Mouse (Mus musculus) intestine, postnatal 0 days (tissue): ENCODE results near the gene Retnla. TPM values are rescaled to one million over a fixed set of nuclear protein-coding genes. Genes with fewer than 3 reads are reported as not detected.

Experiments used
- ATAC-seq: fragments of 200-750 bp; cut with Nextera tagmentation; 2 replicates; pipeline ENCODE4 v1.8.0; 2017; ENCODE audit warnings: mild to moderate bottlenecking, moderate TSS enrichment, moderate library complexity
- H3K27ac ChIP-seq: fragments of 300-500 bp; sonication (generic); 2 replicates; pipeline ENCODE4 v1.5.1; 2014; ENCODE audit warnings: mild to moderate bottlenecking, low read depth, low read length, moderate library complexity
- H3K27me3 ChIP-seq: fragments of 300-500 bp; sonication (generic); replicated peaks from 2 replicates; pipeline ENCODE4 v1.6.1; 2014; ENCODE audit warnings: low read length, mixed read lengths; ENCODE audit not compliant: control insufficient read depth, insufficient read depth
- H3K36me3 ChIP-seq: fragments of 300-500 bp; sonication (generic); 2 replicates; pipeline ENCODE4 v1.6.1; 2014; ENCODE audit warnings: mild to moderate bottlenecking, moderate library complexity; ENCODE audit not compliant: control insufficient read depth, insufficient read depth
- H3K4me1 ChIP-seq: fragments of 300-500 bp; sonication (generic); replicated peaks from 2 replicates; pipeline ENCODE4 v1.6.1; 2014; ENCODE audit warnings: antibody characterized with exemption, low read length, mixed read lengths; ENCODE audit not compliant: control insufficient read depth, insufficient read depth
- H3K4me2 ChIP-seq: fragments of 300-500 bp; sonication (generic); replicated peaks from 2 replicates; pipeline ENCODE4 v1.6.1; 2014; ENCODE audit warnings: low read depth, mild to moderate bottlenecking, moderate library complexity
- H3K4me3 ChIP-seq: fragments of 300-500 bp; sonication (generic); 2 replicates; pipeline ENCODE4 v1.5.1; 2014; ENCODE audit warnings: low read depth, low read length
- H3K9ac ChIP-seq: fragments of 300-500 bp; sonication (generic); 2 replicates; pipeline ENCODE4 v1.6.1; 2014; ENCODE audit warnings: mild to moderate bottlenecking, low read depth, low read length
- H3K9me3 ChIP-seq: fragments of 300-500 bp; sonication (generic); 2 replicates; pipeline ENCODE4 v1.6.1; 2016; ENCODE audit warnings: mixed run types; ENCODE audit not compliant: control insufficient read depth
- CTCF ChIP-seq: sonication (generic); IDR thresholded peaks from 2 replicates; pipeline ENCODE4 v1.5.1; 2016; ENCODE audit warnings: low read depth, mild to moderate bottlenecking, control low read depth, antibody characterized with exemption, moderate library complexity
- WGBS: fragments of 180-500 bp; shearing (Covaris S2); extraction: QIAGEN DNeasy Blood & Tissue Kit; methylation state at CpG from one replicate; pipeline ENCODE4 v1.1.7; 2014; 5-methylcytosine and 5-hydroxymethylcytosine counted together
- polyA plus RNA-seq: library from polyadenylated mRNA; unstranded; fragments of >200 nt; fragmentation: Nextera tagmentation; extraction: Ambion mirVana; gene quantifications from 2 replicates; pipeline ENCODE4 v1.2.1, GENCODE M21; 2015

The Retnla gene
- not detected in 2 replicates for polyA plus RNA-seq

- Histone ChIP-seq H3K4me1 (no peaks in the 10 kb centered on the region), H3K27me3 (no peaks in the 10 kb centered on the region), H3K9ac (no peak within 1 kb of the TSS), H3K4me2 (no peak within 1 kb of the TSS), H3K4me3 (no peak within 1 kb of the TSS), H3K27ac (no peak within 1 kb of the TSS), H3K9me3 (no peaks in the 10 kb centered on the region), H3K36me3 (no peaks in the 10 kb centered on the region)
- no peak for TF ChIP-seq CTCF
- ATAC-seq: no peak
- WGBS: 75% methylated on average over 3 of the region's 3 CpGs
These were observed at the start of gene Retnla for GRCm38 (mm10) chr16:48842266-48842665. Gene Retnla (plus strand): TSS chr16:48842551.

- H3K4me1 ChIP-seq: no peaks in the 10 kb centered on the region
- no peaks in the 10 kb centered on the region for H3K36me3 ChIP-seq
- H3K4me2 ChIP-seq: no peak overlapping the region
- no peaks in the 10 kb centered on the region for H3K9me3 ChIP-seq
- no peak overlapping the region for H3K4me3 ChIP-seq
- no peak overlapping the region for H3K27ac ChIP-seq
- WGBS: 38% methylated on average over 3 of the region's 3 CpGs
- no peak for ATAC-seq
- H3K9ac ChIP-seq: no peak overlapping the region
- no peak for TF ChIP-seq CTCF
- H3K27me3 ChIP-seq: no peaks in the 10 kb centered on the region
These were observed 44.1 kb upstream of the Retnla start for GRCm38 (mm10) chr16:48798285-48798684.

- Histone ChIP-seq H3K27me3 (no peaks in the 10 kb centered on the region), H3K4me1 (no peaks in the 10 kb centered on the region), H3K36me3 (no peaks in the 10 kb centered on the region), H3K9ac (no peak overlapping the region), H3K4me3 (no peak overlapping the region), H3K4me2 (no peak overlapping the region), H3K27ac (no peak overlapping the region), H3K9me3 (no peaks in the 10 kb centered on the region)
- no peak for TF ChIP-seq CTCF
- no peak for ATAC-seq
- 90% methylated on average over 3 of the region's 3 CpGs for WGBS
These were observed 42.9 kb upstream of the Retnla start for GRCm38 (mm10) chr16:48799470-48799869.

- no peak for TF ChIP-seq CTCF
These were observed 41.4 kb upstream of the Retnla start for GRCm38 (mm10) chr16:48800906-48801305.

GRCm38 (mm10) chr16:48805412-48805811 is 36.9 kb upstream of the Retnla start:
- Histone ChIP-seq H3K4me3 (no peak overlapping the region), H3K27ac (no peak overlapping the region), H3K4me2 (no peak overlapping the region), H3K9me3 (no peaks in the 10 kb centered on the region), H3K4me1 (no peaks in the 10 kb centered on the region), H3K27me3 (no peaks in the 10 kb centered on the region), H3K9ac (no peak overlapping the region), H3K36me3 (no peaks in the 10 kb centered on the region)
- no peak for ATAC-seq
- 80% methylated on average over 1 of the region's 1 CpGs for WGBS
- TF ChIP-seq CTCF: no peak

More at GRCm38 (mm10) chr16:48800906-48801305, 41.4 kb upstream of the Retnla start:
- no peak overlapping the region for H3K4me3 ChIP-seq
- 88% methylated on average over 2 of the region's 2 CpGs for WGBS
- no peaks in the 10 kb centered on the region for H3K36me3 ChIP-seq
- no peak overlapping the region for H3K4me2 ChIP-seq
- H3K9me3 ChIP-seq: no peaks in the 10 kb centered on the region
- H3K9ac ChIP-seq: no peak overlapping the region
- no peak for ATAC-seq
- no peak overlapping the region for H3K27ac ChIP-seq
- no peaks in the 10 kb centered on the region for H3K4me1 ChIP-seq
- H3K27me3 ChIP-seq: no peaks in the 10 kb centered on the region

- ATAC-seq: no peak
- H3K27me3 ChIP-seq: no peaks in the 10 kb centered on the region
- H3K9me3 ChIP-seq: no peaks in the 10 kb centered on the region
- no peaks in the 10 kb centered on the region for H3K36me3 ChIP-seq
- no peak overlapping the region for H3K9ac ChIP-seq
- no peak overlapping the region for H3K4me3 ChIP-seq
- WGBS: 91% methylated on average over 1 of the region's 1 CpGs
- no peak for TF ChIP-seq CTCF
- no peak overlapping the region for H3K27ac ChIP-seq
- H3K4me2 ChIP-seq: no peak overlapping the region
- H3K4me1 ChIP-seq: no peaks in the 10 kb centered on the region
These were observed 35.8 kb upstream of the Retnla start for GRCm38 (mm10) chr16:48806521-48806920.

- Histone ChIP-seq H3K4me1 (no peaks in the 10 kb centered on the region), H3K27ac (no peak overlapping the region), H3K4me2 (no peak overlapping the region), H3K36me3 (no peaks in the 10 kb centered on the region), H3K9ac (no peak overlapping the region), H3K4me3 (no peak overlapping the region), H3K27me3 (no peaks in the 10 kb centered on the region), H3K9me3 (no peaks in the 10 kb centered on the region)
- peak; percentile 50 for TF ChIP-seq CTCF
- no peak for ATAC-seq
- WGBS: 59% methylated on average over 2 of the region's 2 CpGs
These were observed 33.0 kb upstream of the Retnla start for GRCm38 (mm10) chr16:48809374-48809773.
